Mouse (Mus musculus): ENCODE data around the gene Haus6.

Haus6 gene

DNA sequence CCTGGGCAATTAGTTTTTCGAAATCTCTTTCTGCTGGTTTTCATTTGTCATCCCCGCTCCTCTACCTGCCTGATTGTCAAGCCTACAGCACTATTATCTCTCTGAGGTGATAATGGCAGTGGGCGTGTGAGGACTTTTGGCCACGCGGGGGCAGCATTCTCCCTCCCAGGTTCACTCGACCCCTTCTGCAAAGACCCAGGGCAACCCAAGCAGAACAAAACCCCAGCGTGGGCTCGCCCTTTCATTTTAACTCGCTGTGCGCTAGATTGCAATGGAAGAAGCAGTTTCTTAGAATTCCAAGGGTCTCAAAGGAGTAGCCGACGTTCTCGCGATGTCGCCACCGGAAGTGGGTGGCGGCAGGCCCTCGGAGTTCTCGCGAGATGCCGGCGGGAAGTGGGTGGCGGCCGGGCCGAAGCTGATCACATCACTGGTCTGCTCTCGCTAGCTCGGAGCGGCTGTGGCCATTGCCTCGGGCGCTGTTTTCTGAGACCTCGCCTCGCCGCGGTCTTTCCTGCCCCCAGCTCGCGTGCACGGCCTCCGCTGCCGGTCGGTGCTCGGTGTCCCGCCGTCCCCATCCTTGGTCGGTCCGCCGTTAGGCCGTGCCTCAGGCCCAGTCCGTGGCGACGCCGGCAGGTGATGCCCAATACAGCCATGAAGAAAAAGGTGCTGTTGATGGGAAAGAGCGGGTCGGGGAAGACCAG, 36.4 kb downstream of the Haus6 start, which contains the start of gene Rraga:
Rraga (plus strand) TSS at position 386 of the 701 bp plus-strand sequence.
- peak; percentile 96 for DNase-seq (ENCODE audit: low spot score)

DNA sequence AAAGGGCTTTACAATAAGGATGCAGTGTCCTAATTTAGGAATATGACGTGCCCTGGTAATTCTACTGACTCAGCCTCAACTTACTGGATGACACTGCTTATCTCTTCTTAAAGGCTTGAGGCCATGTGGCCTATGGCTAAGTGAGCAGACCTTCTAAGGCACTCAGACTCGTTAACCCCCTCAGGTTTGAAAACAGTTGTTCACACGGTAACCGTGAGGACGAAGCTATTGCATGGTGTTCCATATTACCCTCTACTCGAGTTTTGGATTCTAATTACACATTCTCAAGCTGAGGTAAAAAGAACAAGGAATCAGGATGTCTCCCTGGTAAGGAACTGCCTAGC, 36.9 kb downstream of the Haus6 start:
- DNase-seq (ENCODE audit: low spot score) = peak; percentile 49

DNA sequence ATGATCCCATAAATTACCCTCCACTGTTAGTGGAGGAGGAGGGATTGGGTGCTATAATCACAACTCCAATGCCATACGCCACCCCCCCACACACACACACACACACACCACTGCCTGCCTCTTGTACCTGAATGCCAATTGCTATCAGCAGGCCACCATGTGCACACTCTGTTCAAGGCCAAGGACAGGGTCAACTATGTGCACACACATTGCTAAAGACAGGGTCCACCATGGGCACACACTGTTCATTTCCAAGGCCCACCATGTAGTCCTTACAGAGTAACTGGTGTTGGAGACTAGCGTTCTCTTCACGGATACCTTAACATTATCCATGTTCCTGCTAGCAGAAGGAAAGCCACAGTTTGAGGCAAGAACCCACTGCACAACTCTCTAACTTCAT, 50.8 kb downstream of the Haus6 start:
- no peak for DNase-seq (ENCODE audit: low spot score)

DNA sequence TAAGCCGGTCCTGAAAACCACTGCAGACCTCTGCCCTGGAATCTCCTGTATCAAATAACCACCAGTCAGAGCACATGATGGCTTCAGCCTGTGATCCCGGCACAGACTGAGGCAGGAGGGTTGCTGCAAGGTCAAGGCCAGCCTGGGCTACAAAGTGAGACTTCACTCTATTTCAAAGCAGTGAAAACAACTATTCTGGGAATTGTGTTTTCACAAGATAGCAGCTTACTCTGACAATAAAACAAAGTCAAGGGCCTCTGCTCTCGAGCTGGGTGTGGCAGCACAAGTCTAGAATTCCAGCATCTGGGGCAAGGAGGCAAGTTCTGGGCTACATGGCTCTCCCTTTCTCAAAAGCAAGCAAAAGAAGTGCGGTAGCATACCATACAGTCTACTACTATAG, 52.8 kb downstream of the Haus6 start:
- DNase-seq (ENCODE audit: low spot score) = no peak

DNA sequence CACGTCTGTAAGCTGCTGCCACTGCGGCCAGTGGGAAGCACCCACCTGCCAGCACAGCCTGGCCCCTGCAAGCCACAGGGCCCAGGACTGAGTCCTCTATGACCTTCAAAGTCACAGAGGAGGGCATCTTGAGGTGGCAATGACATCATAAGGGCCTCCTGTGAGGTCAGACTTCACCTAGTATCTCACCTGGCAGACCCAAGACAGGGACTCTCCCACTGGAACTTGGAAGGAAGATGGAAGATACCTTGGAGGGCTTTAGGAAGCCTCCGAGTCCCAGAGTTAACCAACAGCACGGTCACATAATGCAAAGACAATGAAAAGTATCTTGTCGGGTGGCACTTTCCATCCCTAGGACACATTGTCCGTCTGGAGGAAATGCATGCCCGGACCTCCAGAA, 53.6 kb downstream of the Haus6 start, which contains the start of gene Saxo1:
Saxo1 (minus strand) TSS at position 101 of the 400 bp plus-strand sequence.
- no peak for DNase-seq (ENCODE audit: low spot score)

DNA sequence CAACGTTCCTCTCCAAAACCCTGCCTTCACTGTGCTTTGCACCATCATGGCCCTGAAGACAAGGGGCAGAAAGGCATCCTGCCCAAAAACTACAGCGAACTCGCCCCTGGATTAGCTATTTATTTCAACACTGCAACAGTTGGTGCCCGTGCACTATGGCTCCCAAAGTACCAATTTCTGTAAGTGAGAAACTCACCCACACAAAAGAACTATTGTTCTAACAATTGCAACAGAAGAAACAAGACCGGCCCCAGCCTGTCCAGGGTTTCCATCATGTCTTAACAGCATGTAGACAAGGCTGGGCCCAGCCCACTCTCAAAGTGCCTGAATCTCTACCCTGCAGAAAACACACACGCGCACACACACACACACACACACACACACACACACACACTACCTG, 54.5 kb downstream of the Haus6 start:
- DNase-seq (ENCODE audit: low spot score) = no peak

DNA sequence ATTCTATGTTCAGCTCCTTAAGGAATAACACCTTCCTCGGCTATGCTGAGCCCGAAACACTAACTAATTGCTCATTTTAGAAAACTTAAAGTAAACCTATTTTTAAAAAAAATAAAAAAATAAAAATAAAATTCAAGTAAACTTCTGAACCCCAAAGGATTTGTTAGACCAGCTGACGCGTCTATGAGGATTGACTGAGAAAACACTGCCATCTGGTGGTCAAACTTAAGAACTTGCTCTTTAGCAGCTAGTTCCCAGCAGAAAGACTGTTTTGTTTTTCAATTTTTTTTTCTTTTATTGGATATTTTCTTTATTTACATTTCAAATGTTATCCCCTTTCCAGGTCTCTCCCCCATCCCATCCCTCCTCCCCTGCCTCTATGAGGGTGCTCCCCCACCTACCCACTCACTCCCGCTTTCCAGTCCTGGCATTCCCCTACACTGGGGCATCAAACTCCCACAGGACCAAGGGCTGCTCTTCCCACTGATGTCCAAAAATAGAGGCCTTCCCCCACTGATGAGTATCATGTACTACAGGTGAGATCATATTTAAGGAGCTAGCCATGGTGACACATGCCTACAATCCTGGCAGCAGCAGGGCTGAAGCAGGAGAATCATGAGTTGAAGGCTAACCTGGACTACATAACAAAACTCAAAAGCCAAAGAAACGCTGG, 56.7 kb downstream of the Haus6 start:
- peak; percentile 47 for DNase-seq (ENCODE audit: low spot score)

DNA sequence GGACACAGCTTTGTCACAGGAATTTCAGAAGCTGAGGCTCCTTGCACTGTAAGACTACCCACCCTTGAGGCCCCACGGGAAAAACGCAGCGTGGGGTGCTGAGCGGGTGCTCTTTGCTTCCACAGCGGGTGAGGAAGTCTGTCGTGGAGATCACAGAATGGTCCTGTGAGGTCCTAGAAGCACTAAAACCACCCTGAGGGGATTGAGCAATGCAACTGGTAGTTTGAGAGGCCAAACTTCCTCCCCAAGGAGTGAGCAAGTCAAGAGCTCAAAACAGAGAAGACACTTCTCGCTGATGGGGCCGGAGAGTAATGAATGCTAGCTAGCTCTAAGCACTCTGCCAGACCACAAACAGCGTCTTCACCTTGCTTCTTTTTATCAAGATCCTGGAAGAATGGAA, 63.5 kb downstream of the Haus6 start:
- DNase-seq (ENCODE audit: low spot score) = no peak

DNA sequence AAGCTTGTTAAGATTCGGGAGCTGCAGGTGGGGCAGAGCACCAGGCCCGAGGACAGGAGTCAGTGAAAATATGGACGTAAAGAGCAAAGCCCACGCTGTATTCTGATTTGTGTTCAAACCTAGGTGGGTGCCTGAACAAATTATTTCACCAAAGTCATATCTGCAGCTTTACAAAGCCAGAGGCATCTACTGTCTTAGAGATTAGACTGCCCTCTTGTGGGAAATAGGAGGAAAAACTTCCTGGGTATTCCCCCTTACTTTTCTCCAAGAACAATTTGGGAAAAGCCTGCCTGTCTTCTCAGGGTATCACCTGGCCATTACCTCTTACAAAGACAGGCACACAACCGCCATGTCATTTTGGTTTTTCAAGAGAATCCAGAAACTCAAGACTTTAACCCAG, 66.2 kb downstream of the Haus6 start:
- peak; percentile 18 for DNase-seq (ENCODE audit: low spot score)

DNA sequence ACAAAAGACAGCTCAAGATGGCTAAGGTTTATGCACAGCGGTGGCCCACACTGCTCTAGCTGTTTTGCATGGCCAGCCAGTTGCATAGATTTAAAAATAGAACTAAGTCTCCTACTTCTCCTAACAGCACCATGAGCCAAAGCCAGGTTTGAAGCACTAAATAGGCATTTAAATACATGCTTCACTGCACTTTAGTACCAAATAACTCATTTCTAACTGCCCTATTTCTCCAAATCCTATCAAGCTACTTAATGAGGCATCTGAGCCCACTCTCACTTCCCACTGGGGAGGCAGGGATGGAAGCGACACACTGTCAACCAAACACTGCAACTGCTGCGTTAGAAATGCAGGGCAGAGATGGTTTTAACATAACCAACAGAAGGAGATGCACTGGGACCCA, 67.9 kb downstream of the Haus6 start:
- DNase-seq (ENCODE audit: low spot score) = no peak

DNA sequence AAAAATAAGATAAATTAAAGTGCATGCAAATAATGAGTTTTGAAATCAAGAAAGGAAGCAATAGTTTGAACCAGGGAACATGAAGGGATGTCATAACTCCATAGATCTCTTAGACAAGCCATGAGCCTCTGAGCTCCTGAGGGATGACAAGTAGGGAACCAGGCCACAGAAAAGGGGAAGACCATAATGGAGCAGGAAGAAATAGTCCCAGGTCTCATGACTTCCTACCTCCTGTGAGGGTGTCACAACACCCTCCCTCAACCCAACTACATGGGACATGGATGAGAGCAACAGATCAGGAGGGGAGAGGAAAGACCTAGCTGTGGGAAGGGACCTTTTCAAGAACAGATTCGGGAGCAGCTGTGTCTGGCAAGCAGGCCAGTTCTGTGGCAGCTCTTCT, 70.3 kb downstream of the Haus6 start:
- DNase-seq (ENCODE audit: low spot score) = no peak

DNA sequence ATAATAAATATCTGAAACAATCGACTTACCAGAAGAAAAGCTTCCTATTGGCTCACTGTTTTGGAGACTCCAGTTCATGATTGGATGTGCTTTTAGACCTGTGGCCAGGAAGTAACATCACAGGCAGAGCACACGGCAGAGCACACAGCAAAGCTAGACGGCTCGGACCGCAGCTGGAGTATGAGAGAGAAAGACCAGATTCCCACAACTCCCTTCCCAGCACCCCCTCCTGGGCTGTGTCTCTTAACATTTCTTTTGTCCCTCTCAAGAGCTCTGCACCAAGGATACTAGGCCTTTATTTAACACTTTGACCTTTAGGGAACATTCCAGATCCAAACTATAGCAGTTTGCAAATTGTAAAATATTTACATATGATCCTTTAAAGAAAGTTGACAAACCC, 72.9 kb downstream of the Haus6 start:
- no peak for DNase-seq (ENCODE audit: low spot score)

DNA sequence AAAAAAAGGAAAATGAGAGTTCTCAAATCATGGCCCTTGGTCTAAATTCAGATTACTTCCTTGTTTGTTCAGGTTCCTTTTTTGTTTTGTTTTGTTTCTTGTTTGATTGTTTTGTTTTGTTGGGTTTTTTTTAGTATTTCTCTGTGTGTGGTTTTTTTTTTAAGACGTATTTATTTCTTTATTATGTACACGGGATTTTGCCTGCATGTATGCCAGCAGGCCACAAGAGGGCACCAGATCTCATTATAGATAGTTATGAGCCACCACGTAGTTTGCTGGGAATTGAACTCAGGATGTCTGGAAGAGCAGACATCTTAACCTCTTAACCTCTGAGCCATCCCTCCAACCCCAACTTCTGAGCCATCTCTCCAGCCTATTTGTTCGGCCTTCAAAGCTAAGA, 73.9 kb downstream of the Haus6 start:
- peak; percentile 45 for DNase-seq (ENCODE audit: low spot score)

DNA sequence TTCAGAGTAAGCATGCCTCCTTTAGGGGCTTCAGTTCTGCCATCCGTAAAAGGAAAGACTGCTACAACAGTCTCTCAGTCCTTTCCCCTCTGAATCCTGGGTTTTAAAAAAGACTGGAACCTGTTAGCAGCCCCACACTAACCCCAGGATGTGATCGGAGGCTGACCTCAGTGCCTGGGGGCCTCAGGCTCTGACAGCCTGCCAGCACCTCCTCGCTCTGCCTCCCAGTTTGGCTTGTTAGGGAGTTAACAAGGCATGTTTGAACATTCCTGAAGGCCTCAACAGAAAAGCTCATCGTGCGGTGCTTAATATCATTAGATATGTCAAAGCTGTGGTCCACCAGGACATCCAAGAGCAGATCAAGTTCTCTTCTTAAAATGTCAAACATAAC, 77.8 kb downstream of the Haus6 start:
- DNase-seq (ENCODE audit: low spot score) = no peak

DNA sequence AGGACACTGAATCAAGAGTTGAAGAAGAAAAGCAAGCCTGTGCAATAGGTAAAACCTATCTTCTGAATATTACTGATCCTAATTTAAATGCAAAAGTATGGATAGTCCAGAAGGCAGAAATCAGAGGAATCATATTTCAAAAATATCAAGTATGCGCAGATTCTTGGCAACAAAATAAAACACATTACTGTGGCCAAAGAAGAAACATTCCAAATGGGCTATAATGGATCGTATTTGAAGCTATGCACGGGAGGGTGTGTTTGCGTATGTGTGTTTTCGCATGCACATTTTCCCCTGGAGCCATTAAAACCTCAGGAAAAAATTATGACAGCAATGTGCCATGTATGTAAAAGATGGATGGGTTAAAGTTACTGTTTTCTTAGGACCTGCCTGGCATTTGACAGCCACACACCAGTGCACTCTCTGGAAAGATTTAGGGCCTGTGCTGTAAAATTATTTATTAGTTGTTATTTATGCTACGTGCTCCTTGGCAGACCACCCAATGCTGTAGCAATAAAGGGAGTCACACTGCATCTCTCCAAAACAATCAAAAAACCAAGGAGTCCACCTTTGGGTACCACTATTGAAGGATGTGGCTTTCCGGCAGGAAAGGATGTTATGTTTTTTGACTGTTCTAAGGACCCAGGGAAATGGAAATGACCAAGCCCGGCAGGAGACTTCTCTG, 78.3 kb downstream of the Haus6 start:
- DNase-seq (ENCODE audit: low spot score) = no peak

DNA sequence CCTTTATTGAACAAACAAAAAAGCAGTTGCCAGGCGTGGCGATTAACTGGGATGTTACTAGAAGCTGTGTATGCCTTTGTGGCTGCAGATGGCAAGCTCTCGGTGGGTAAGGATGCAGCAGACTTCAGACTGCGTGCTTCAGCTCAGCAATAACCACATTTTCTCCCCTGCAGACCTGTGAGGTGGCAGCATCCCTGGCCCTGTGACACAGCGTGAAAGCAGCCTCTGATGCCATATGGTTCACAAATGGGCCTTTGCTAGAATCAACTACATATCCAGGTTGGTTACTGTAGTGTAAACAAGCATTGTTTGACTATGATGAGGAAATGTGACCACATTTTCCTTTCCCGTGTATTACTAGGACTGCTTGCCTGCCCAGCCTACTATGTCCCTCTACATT, 82.7 kb downstream of the Haus6 start:
- DNase-seq (ENCODE audit: low spot score) = no peak

Measured in MN1 (cell line).